Mouse (Mus musculus): ENCODE measurements around the gene Catsper3. TPM values are rescaled to one million over a fixed set of nuclear protein-coding genes. Genes with fewer than 3 reads are reported as not detected.

Catsper3 gene
- total RNA-seq (2021), result under 1 TPM; 0.38 to 0.44 TPM

DNA sequence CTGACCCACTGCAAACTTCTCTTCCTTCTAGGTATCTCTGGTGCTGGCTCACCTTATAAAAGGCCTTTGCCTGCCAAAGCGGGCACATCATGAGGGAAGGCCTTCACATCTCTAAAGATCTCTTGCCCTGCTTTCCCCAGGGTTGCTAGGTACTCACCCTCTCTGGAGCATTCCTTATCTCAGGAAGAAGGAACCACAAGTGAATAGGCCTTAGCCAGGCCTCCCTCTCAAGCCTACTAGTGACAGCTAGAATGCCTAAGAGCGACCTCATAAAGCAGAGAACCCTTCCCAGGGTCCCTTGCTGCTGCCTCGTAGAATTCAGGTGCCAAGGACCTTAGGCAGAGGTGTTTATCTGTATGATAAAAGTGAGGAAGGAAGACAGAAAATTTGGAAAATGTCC is at the start of gene Catsper3:
Gene Catsper3, plus strand, starts transcription at position 301 of the 400 bp plus-strand sequence.
- intact Hi-C loops (cut with DNase I), result no loop called here
- DNase-seq, result no peak

DNA sequence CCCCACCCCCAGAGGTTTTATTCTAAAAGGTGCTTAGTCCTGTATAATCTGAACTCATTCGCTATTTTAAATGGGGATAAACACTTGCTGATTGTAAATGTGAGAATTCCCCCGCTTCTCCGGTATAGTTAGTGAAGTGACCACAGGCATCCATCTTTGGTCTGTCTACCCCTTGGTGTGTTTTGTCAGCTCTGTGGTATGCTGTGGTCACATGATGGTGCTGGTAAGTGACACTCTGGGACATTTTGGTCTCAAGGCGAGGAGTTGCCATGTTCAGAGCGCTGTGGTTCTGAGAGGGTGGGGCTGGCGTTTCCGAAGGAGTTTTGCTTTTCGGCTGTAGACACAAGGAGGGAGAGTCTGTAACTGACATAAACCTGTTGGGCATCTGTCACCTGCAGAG is 46.5 kb upstream of the Catsper3 start:
- DNase-seq, result no peak
- intact Hi-C loops (cut with DNase I), result no loop called here

DNA sequence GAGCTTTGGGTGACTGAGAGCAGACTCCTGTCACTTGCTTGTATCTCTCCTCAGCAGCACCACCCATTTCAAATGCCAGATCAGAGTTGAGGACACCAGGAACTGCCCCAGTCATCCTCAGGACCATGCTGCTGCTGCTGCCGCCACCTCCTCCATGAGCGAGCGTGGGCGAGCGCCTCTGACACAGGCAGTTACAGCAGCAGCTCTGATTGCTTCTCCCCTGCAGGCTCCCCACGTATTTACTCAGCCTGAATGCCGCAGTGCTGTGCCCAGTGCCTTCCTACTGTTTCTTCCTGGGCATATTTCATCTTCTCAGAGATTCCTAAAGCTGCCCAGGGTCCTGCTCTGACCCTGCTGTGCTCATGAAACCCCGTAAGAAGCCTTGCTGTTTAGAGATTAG is 42.1 kb upstream of the Catsper3 start:
- intact Hi-C loops (cut with DNase I), result no loop called here
- no peak for DNase-seq

DNA sequence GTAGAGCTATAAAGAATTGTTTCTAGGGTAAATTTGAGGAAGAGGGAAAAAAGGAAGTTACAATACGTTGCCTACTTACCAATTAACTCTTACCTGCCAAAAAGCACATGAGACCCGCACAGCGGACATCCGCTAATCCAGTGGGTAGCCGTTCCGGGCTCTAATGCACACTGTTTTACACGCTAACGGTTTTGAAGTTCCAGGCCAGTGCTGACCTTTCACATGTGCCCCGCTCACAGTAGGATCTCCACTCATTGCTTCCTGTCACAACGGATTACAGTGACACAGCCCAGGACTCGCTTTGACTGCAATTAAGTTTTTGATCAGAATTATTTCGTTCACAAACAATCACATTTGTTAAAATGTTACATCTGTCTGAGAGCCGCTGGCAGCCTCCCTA is 30.0 kb upstream of the Catsper3 start:
- no peak for DNase-seq
- intact Hi-C loops (cut with DNase I), result no loop called here

DNA sequence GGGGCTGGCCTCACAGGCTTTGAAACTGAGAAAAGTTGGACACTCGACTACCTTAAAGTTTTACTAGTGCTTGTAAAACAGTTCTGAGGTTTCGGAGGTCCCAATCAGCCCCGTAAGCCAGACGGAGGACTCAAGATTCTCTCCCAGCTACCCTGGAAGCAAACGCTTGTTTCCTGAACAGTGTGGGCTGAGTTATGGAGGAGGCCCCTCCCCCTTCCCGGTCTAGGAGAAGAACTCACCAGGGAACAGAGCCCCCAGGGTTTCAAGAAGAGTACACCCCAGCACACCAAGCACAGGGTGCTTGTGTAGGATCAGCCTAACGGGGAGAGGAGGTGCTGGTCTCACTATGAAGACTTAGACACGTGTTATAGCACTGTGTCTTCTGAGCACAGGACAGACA is 27.6 kb upstream of the Catsper3 start:
- intact Hi-C loops (cut with DNase I), result no loop called here
- DNase-seq, result no peak

DNA sequence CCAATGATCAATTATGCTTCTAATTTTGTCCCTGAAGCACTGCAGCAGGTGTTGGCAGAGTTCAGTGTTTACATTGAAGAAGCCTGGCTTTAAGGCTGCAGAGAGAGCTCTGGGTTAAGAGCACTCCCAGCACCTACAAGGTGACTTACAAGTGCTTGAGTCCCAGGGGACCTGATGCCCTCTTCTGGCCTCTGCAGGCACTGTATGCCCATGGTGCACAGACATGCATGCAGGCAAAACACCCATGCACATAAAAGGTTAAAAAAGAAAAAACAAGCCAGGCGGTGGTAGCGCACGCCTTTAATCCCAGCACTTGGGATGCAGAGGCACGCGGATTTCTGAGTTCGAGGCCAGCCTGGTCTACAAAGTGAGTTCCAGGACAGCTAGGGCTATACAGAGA is 26.7 kb upstream of the Catsper3 start:
- DNase-seq, result no peak

DNA sequence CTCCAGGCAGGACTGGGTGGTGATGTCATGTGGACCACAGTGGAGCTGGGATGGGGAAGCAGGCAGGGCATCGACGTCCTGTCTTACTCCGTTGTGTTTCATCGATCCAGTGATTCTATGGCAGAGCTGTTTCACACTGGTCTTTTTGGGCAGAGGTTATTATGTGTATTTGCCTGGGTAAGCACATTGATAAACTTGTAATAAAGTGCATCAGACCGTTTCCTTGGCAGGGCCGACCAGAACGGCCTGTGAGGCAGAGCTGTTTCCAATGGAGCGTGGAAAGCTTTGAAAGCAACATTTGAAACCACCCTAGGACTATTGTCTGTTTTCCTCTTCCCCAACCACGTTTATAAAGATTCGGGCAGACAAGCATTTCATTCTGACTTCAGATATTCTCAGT is 23.8 kb upstream of the Catsper3 start:
- DNase-seq, result no peak
- intact Hi-C loops (cut with DNase I), result no loop called here

More for the DNA sequence above, 26.7 kb upstream of the Catsper3 start:
- intact Hi-C loops (cut with DNase I), result no loop called here

DNA sequence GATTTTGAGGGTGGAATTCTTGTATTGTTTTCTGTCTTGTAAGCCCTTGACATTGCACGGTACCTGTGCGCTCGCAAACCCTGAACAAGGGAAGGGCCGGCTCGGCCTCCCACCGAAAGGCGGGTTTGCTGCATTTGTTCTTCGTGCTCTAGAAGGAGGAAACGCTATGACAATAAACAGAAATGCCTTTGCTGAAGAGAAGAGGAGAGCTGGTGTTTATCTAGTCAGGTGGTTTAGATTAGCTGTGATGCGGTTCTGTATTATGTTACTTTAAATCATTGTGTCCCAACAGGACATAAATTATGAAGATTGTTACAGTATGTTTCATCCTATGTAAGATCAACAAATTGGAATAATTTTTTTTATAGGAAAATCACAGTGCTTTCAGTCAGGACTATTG is 22.9 kb upstream of the Catsper3 start:
- intact Hi-C loops (cut with DNase I), result no loop called here
- DNase-seq, result no peak

DNA sequence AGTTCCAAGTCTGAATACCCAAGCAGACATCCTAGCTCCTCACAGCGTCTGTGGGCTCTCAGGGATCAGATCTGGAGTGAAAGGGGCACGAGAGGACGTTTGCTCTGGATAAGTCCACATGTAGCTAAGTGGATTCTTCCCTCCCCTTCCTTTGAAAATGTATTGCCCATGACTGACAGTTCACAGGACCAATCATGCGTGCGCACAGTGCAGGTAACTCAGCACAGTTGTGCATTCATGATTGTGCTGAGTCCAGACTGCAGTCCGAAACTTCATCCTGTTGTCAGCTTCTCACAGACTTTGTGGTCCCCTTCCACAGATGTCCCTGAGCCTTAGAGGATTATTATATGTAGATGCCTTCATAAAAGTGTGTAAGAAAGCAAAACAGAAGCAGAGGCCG is 10.0 kb upstream of the Catsper3 start:
- DNase-seq, result no peak
- intact Hi-C loops (cut with DNase I), result no loop called here

DNA sequence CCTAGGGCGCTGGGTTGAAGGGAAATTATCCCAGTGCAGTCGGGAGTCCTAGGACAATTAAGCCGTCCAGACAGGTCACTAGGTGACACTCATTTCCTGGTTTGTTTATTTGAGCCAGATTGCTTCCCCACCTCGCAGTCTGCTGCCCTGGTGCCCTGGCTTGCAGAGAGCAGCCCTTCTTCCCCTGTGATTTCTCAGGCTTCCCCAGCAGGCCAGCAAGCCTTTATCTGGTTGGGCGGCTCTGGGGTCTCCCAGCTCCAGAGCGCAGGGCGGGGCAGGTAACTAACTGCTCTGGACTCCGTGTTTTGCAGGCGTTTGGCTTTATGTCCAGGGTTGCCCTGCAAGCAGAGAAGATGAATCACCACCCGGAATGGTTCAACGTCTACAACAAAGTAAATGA is 9.3 kb upstream of the Catsper3 start:
- DNase-seq, result no peak
- intact Hi-C loops (cut with DNase I), result no loop called here

DNA sequence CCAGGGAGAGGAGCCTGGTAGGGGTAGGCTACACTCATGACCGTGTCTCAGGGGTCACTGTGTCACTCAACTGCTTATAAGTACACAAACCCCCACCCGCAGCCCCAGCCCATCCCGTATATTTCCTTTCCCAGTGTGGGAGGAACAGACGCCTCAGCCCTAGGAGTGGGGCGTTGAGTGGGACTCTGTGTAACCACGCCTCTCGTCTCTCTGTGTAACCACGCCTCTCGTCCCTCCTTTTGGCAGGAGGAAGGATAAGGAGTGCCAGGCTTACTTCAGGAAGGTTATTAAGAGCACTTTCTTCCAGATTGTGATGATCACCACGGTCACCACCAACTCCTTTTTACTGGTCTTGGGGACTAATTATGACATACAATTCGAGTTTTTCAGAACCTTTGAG is 1.8 kb downstream of the Catsper3 start:
- intact Hi-C loops (cut with DNase I), result no loop called here
- no peak for DNase-seq

DNA sequence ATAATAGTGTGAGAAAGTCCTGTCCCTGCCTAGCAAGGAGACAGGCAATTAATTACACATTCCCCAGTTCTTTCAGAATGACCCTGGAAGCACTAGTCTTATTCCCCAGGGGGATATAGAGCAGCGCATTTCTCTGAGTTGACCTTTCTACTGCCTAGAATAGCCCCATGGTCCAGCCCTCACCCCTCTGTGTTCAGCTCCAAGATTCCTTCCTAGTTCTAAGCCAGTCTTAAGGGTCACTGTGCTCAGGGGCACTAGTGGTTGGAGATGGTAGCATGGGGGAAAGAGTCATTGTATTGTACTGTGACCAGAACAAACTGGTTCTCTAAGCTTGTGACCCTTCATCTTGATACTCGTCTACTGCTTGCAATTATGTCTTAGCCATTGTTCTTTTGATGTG is 16.9 kb downstream of the Catsper3 start:
- DNase-seq, result no peak

DNA sequence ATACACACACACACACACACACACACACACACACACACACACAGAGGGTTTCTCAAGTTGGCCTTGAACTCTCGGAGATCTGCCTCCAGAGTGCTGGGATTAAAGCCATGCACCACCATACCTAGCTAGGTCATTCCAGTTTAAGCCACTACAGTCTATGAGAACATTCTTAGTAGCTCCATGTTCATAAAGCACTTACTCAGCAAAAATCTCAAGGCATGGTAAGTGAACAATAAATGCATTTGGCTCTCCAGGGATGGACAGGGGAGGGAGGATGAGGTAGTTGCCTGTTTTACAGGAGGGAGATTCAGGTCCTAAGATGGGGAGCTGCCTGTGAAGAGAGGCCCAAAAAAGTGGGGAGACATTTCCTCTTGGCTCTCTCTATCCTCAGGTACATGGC is 19.6 kb downstream of the Catsper3 start:
- intact Hi-C loops (cut with DNase I), result no loop called here
- no peak for DNase-seq

More for the DNA sequence above, 16.9 kb downstream of the Catsper3 start:
- intact Hi-C loops (cut with DNase I), result no loop called here

DNA sequence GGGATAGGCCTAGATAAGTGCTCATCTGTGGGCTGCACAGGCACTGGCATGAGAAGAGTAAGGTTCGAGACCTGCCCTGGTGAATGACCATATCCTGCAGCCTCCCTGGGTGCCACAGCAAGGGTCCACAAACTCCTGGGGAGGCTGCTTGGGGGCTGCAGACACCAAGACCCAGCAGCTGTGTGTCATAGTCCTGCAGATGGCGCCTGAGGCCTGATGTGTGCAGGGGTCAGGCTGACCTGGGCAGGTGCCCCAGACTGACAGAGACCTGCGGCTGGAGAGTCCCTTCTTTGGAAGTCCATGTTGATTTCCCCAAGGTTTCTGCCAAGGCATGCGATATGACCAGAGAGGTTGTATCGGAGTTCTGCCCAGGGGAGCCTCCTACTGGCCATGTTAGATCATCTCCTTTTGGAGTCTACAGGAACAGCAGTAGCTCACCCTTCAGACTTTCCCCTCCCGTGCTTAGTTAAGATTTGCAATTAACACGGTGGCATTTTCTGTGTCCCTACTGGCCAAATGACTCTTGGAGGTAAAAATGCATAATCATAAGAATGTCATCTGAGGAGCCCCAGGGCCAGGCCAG is 24.8 kb downstream of the Catsper3 start:
- no peak for DNase-seq
- intact Hi-C loops (cut with DNase I), result no loop called here

DNA sequence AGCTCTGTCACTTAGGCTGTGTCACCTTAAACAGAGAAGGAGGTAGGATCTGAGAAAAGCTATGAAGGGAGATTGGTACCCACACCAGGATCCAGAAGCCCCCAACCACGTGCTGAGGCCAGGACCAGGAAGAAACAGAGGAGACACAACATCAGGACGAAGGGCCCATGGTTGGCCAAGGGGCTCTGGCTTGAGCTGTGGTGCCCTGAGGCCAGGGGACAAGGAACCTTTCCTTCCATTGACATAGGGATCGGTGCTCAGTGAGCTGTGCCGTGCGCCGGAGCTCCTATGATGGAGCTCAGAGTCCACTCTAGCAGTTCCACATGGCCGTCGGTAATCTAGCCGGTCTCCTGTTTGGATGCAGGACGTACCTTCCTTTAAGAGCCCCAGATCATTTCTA is 25.3 kb downstream of the Catsper3 start:
- intact Hi-C loops (cut with DNase I), result no loop called here
- DNase-seq, result no peak

DNA sequence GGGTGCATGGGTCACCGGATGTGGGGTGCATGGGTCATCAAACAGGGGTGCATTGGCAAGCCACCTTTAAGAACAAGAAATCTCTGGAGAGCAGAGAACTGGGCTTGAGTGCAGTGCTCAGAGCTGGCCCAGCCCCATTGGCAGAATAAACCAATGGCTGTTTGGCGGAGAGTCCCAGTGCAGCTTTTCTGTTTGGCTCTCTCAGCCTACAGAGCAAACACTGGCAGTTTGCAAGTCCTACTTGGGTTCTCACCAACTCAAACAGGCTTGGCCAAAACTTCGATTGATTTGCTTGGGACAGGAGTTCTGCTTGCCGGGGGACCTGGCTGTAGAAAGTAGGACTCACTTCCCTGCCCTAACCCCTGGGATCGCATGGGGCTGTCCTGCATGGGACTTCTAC is 26.6 kb downstream of the Catsper3 start:
- intact Hi-C loops (cut with DNase I), result no loop called here
- no peak for DNase-seq

DNA sequence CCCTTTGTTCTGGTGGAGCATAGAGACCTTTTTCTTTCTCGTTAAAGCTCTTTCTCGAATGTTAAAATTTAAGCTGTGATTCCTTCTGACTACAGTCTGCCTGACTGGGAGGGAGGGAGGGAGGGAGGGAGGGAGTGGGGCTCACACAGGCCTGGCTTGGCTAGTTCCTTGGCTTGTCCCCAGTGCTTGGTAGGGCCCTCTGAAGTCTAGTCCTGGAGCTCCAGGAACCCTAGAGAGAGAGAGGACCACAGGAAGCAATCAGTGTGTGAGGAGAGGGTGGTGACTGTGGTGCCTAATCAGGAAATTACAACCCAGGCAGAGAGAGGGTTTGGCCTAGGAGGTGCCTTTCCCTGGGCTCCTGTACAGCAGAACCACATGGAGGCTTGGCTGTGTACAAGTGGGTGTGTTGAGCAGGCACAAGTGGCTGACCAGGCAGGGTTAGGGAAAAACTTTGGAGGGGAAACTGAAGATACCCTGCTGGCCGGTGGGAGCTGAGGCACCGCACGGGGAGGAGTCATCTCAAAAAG is 29.2 kb downstream of the Catsper3 start:
- DNase-seq, result no peak
- intact Hi-C loops (cut with DNase I), result no loop called here

DNA sequence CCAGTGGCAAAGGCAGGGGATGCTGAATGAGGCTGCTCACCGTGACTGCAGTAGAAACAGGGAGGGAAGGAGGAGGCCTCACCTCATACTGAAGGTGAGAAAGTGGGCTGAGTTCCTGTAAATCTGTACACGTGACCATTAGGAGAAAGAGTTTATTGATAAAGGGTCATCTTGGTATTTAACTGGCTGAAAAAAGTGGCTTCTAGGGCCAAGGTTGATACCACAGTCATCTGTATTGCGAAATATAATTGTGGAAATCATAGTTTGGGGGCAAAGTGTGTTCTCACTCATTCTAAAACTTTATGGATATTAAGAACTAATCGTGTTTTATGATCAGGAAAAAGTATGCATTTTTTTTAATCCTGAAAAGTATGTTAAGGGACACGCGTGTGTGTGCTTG is 30.5 kb downstream of the Catsper3 start:
- intact Hi-C loops (cut with DNase I), result no loop called here
- DNase-seq, result no peak

DNA sequence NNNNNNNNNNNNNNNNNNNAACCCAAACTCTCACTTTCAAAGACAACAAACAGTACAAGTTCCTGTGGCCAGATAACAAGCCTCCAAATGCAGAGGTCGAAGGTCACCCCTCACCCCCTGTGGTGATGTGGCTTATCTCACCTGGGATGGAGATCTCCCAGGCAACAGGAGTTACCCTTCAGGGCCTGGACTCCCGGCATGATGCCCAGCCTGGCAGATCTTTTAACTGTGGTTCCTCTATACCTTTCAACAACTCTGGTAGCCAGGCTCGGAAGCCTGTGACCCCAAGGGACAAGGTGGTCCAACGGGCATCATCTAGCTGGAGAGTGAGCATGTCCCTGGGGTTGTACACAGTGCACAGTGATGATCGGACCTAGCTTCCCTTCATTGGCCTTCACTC is 38.1 kb downstream of the Catsper3 start:
- DNase-seq, result no peak
- intact Hi-C loops (cut with DNase I), result no loop called here

DNA sequence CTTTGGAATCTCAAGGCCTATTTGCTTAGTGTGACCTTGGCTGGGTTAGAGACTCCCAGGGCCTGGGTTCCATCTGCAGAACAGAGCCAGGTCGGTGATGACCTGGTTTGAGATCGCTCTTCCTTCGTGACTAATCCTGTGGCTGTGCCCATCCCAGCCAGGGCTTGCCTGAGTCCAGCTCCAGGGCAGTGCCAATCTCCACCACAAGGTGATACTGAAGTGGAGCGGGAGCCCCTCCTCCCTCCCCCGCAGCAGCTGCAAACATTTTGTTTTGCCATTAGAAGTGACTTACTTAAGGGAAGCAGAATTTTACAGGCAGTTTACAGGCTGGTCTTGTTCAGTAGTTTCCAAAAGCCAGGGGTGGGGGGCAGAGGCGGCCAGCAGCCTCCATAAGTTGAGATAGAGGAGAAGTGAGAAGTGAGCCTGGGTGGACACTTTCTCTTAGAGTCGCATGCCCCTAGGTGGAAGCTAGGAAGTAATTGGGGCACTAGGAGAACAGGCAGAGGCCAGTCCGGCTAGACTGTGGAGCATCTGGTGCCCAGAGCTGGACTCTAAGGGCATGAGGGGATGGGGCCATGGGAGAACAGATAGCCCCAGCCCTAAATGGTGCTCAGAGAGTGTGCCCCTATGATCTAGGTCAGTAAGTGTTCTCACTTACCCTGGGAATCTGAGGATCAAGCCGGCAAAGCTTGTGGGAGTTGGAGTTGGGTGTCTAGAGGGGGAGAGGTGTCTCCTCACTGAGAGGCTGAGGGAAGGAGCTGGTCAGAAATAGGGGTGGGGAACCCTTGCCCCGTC is 40.0 kb downstream of the Catsper3 start:
- intact Hi-C loops (cut with DNase I), result no loop called here
- no peak for DNase-seq

DNA sequence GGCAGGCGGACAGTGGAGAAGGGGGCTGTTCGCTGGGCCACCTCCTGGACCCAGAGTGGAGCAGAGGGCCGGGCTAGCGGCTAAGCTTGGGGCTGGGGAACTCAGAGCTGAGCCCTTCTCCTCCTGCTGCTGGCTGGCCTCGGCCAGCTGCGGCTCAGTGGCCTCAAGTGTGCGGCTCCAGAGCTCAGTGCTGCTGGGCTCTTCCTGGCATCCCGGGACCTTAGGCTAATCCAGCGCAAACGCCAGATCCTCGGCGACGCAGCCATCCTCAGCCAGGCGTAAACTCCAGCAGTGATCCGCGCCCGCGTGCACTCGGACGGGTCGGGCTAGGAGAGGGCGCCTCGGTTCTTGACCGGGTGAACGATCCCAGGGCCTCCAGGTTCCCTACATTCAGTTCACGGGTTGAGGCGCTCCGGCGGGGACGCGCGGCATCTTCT is 40.9 kb downstream of the Catsper3 start:
- intact Hi-C loops (cut with DNase I), result no loop called here
- DNase-seq, result no peak

DNA sequence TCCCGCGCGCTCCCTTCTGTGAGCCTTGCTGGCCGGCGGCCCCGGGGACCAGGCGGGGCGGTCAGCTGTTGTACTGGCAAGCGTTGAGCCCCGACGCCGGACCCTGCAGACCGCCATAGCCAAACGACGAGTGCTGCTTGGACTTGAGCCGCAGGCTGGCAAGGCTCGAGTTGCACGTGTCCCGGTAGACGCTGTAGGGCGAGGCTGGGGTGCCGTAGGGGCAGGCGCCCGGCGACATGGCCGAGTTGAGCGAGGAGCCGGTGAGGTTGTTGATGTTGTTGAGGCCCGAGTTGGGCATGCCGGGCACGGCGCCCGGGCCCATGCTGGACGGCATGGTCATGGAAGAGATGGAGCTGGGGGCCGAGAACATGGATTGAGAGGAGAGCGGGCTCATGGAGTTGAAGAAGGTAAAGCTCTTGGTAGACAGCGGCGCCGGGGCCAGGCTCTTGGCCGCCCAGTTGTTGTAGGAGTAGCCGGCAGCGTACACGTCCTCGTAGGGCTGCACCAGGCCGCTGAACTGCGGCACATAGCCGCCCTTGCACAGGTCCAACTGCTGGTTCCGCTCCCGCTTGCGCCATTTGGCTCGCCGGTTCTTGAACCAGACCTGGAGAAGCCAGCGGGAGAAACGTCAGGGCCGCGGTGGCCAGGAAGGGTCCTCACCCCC is 41.8 kb downstream of the Catsper3 start:
- DNase-seq, result peak; percentile 66
- intact Hi-C loops (cut with DNase I), result no loop called here

All from left cerebral cortex, postnatal 4 days (tissue).